Mouse (Mus musculus) left cerebral cortex, postnatal 14 days (tissue): ENCODE results near the gene Noct. TPM values are rescaled to one million over a fixed set of nuclear protein-coding genes. Genes with fewer than 3 reads are reported as not detected.

ENCODE experiments used
- DNase-seq, 2 experiments: peaks; one replicate each; pipeline ENCODE4 v3.0.0; 2021 to 2022; ENCODE audit warnings: low spot score in 2 of 2, mixed read lengths in 1 of 2
- intact Hi-C: fragments of 180-260 bp; cut with DNase I; formaldehyde crosslinking; loops from one replicate; pipeline ENCODE4 v1.15.1; 2025
- total RNA-seq, 2 experiments: library from RNA; stranded (reverse); gene quantifications; 2 replicates each; pipeline ENCODE4 v1.2.3; 2021

Noct gene
- total RNA-seq, 2 experiments from 2014 or later = 51.0 to 52.6 TPM

GRCm38 (mm10) chr3:51228038-51228820 is 4.0 kb downstream of the Noct start:
- peak; percentile 52 to 80 for DNase-seq
- intact Hi-C loops = no loop called here

GRCm38 (mm10) chr3:51228821-51229205 is 4.6 kb downstream of the Noct start:
- DNase-seq = peak; percentile 62 to 78
- intact Hi-C loops = no loop called here

GRCm38 (mm10) chr3:51229226-51229625 is 5.0 kb downstream of the Noct start:
- DNase-seq = no peak

GRCm38 (mm10) chr3:51230146-51230835 is 6.0 kb downstream of the Noct start:
- intact Hi-C loops = loop anchor here (5.0 kb wide), 2 partner anchors 47 to 122 kb away; no protein-coding TSS in a partner anchor

More at GRCm38 (mm10) chr3:51229226-51229625, 5.0 kb downstream of the Noct start:
- intact Hi-C loops = no loop called here

GRCm38 (mm10) chr3:51230886-51231285 is 6.6 kb downstream of the Noct start:
- no peak for DNase-seq

More at GRCm38 (mm10) chr3:51230146-51230835, 6.0 kb downstream of the Noct start:
- DNase-seq = no peak

GRCm38 (mm10) chr3:51231499-51231898 is 7.3 kb downstream of the Noct start:
- intact Hi-C loops = loop anchor here (5.0 kb wide), 2 partner anchors 46 to 121 kb away; no protein-coding TSS in a partner anchor
- DNase-seq = no peak

More at GRCm38 (mm10) chr3:51230886-51231285, 6.6 kb downstream of the Noct start:
- intact Hi-C loops = loop anchor here (5.0 kb wide), 2 partner anchors 46 to 121 kb away; no protein-coding TSS in a partner anchor

GRCm38 (mm10) chr3:51232205-51232910 is 8.1 kb downstream of the Noct start:
- intact Hi-C loops = loop anchor here (5.0 kb wide), 2 partner anchors 45 to 120 kb away; no protein-coding TSS in a partner anchor
- no peak for DNase-seq

GRCm38 (mm10) chr3:51233474-51233873 is 9.2 kb downstream of the Noct start:
- no peak for DNase-seq
- intact Hi-C loops = loop anchor here (5.0 kb wide), 2 partner anchors 44 to 119 kb away; no protein-coding TSS in a partner anchor

GRCm38 (mm10) chr3:51233918-51234751 is 9.9 kb downstream of the Noct start:
- intact Hi-C loops = loop anchor here (5.0 kb wide), 2 partner anchors 43 to 118 kb away; no protein-coding TSS in a partner anchor
- DNase-seq = peak; percentile 79

GRCm38 (mm10) chr3:51234752-51235055 is 10.5 kb downstream of the Noct start:
- intact Hi-C loops = loop anchor here (5.0 kb wide), 2 partner anchors 43 to 118 kb away; no protein-coding TSS in a partner anchor
- no peak for DNase-seq

GRCm38 (mm10) chr3:51238515-51238914 is 14.3 kb downstream of the Noct start:
- no peak for DNase-seq
- intact Hi-C loops = no loop called here

GRCm38 (mm10) chr3:51239541-51239940 is 15.3 kb downstream of the Noct start:
- DNase-seq = no peak
- intact Hi-C loops = no loop called here

GRCm38 (mm10) chr3:51247704-51248103 is 23.5 kb downstream of the Noct start:
- intact Hi-C loops = no loop called here
- DNase-seq = no peak

- intact Hi-C loops = no loop called here
- no peak for DNase-seq
These were observed 24.4 kb downstream of the Noct start for GRCm38 (mm10) chr3:51248600-51248999.

GRCm38 (mm10) chr3:51249460-51249859 is 25.2 kb downstream of the Noct start:
- intact Hi-C loops = no loop called here
- DNase-seq = no peak

- DNase-seq = no peak
These were observed 25.6 kb downstream of the Noct start for GRCm38 (mm10) chr3:51249866-51250265.

GRCm38 (mm10) chr3:51251057-51251456 is 26.8 kb downstream of the Noct start:
- intact Hi-C loops = no loop called here
- no peak for DNase-seq

More at GRCm38 (mm10) chr3:51249866-51250265, 25.6 kb downstream of the Noct start:
- intact Hi-C loops = no loop called here

- DNase-seq = no peak
- intact Hi-C loops = no loop called here
These were observed 28.0 kb downstream of the Noct start for GRCm38 (mm10) chr3:51252223-51252622.
